Mouse (Mus musculus): ENCODE data around the gene Map3k6. TPM values are rescaled to one million over a fixed set of nuclear protein-coding genes. Genes with fewer than 3 reads are reported as not detected.

Gene Map3k6
- polyA plus RNA-seq, 1 experiment from 2014 or later, result 3.4 TPM

DNA sequence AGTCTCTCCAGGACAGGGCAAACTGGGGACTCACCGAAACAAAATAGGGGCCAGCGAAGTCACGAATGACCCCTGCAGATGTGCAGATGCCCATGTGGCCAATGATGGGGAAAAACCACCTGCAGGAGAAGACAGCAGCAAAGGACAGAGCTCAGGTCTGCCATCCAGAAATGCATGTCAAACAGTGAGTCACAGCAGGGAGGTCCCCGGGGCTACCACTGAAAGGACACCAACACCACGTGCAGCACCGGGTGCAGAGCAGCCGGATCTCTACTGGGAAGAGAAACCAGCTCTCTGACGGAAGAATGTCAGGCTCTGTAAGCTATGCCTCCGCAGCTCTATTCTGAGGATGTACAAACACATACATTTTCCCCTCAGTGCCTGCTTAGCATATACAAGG lies 30.3 kb downstream of the Map3k6 start:
- Histone ChIP-seq H3K9ac (replicated peaks; ENCODE audit: low read depth, low read length) (no peak overlapping the region), H3K27me3 (ENCODE audit: control insufficient read depth, insufficient read depth, low read length) (no peaks in the 10 kb centered on the region), H3K4me1 (ENCODE audit: control insufficient read depth, insufficient read depth, low read length) (peaks cover under 1% of the 10 kb centered on the region; the same call in 1 of the 2 replicates), H3K36me3 (ENCODE audit: control insufficient read depth, insufficient read depth, low read length) (peaks cover 37% of the 10 kb centered on the region), H3K27ac (ENCODE audit: low read length) (no peak overlapping the region), H3K4me2 (replicated peaks; ENCODE audit: low read depth, low read length) (no peak overlapping the region), H3K4me3 (ENCODE audit: low read depth, low read length) (no peak overlapping the region), H3K9me3 (ENCODE audit: control insufficient read depth, low read depth, low read length) (no peaks in the 10 kb centered on the region)
- WGBS, result 89% methylated on average over 9 of the region's 9 CpGs
- ATAC-seq (ENCODE audit: insufficient number of reproducible peaks, insufficient read depth, low FRiP score, low read depth), result no peak

DNA sequence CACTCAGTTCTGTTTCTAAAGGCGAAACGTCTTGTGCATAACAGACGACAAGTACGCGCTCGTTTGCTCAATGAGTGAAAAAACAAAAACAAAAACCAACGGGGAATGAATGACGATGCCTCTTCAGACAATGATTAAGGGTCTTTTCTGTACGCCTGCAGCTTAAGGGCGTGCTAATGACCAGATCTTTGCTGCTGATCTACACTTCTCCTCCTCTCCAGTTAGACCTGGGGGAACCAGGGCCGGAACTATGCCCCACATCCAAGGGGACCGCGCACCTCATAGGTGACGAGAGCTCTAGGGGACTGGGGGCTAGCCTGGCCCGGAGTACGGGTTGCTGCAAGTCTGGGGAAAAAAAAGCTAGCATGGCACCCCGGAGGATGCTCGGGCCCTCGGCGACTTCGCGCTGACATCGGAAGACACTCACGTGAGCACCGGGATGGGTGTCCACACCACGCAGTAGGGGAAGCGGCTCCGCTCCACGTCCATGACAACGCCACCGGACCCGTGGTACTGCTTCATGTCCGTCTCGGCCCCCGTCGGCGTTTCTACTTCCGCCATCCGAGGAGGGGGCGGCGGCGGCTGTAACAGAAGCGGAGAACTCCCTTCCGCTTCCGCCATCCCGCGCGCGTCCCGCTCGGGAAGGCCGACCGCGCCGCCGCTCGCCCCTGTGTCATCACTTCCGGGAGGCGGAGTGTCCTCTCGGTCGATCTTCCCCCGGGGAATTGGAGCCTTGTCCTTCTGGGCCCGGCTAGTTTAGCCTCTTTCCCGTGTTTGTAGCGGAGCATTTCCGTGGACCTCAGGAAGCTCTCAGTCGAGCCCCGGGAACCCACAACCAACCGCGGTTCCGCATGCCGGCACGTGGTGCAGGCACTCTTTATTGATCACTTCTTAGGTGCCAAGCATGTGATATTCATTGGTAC lies 36.7 kb downstream of the Map3k6 start, which contains the start of gene Tmem222:
Gene Tmem222 (minus strand): TSS at position 689 of the 923 bp plus-strand sequence.
- Histone ChIP-seq H3K36me3 (ENCODE audit: control insufficient read depth, insufficient read depth, low read length) (peaks cover 3% of the 10 kb centered on the region), H3K27me3 (ENCODE audit: control insufficient read depth, insufficient read depth, low read length) (no peaks in the 10 kb centered on the region), H3K9ac (replicated peaks; ENCODE audit: low read depth, low read length) (peak within 1 kb of the TSS; percentile 76), H3K27ac (ENCODE audit: low read length) (peak within 1 kb of the TSS; percentile 87), H3K4me2 (replicated peaks; ENCODE audit: low read depth, low read length) (peak within 1 kb of the TSS; percentile 62), H3K9me3 (ENCODE audit: control insufficient read depth, low read depth, low read length) (no peaks in the 10 kb centered on the region), H3K4me1 (ENCODE audit: control insufficient read depth, insufficient read depth, low read length) (peaks cover 16% of the 10 kb centered on the region), H3K4me3 (ENCODE audit: low read depth, low read length) (peak within 1 kb of the TSS; percentile 69)
- under 1% methylated on average over 73 of the region's 73 CpGs for WGBS
- ATAC-seq (ENCODE audit: insufficient number of reproducible peaks, insufficient read depth, low FRiP score, low read depth), result peak; percentile 87

- Histone ChIP-seq H3K27me3 (ENCODE audit: control insufficient read depth, insufficient read depth, low read length) (no peaks in the 10 kb centered on the region), H3K36me3 (ENCODE audit: control insufficient read depth, insufficient read depth, low read length) (peaks cover 3% of the 10 kb centered on the region), H3K4me3 (ENCODE audit: low read depth, low read length) (peak overlapping the region; percentile 69), H3K27ac (ENCODE audit: low read length) (peak overlapping the region; percentile 87; the same call in 1 of the 2 replicates), H3K4me1 (ENCODE audit: control insufficient read depth, insufficient read depth, low read length) (peaks cover 19% of the 10 kb centered on the region), H3K9ac (replicated peaks; ENCODE audit: low read depth, low read length) (no peak overlapping the region), H3K4me2 (replicated peaks; ENCODE audit: low read depth, low read length) (peak overlapping the region; percentile 43), H3K9me3 (ENCODE audit: control insufficient read depth, low read depth, low read length) (no peaks in the 10 kb centered on the region)
- no peak for ATAC-seq (ENCODE audit: insufficient number of reproducible peaks, insufficient read depth, low FRiP score, low read depth)
- 28% methylated on average over 6 of the region's 6 CpGs for WGBS
Observed at GRCm38 (mm10) chr4:133278067-133278466, 37.4 kb downstream of the Map3k6 start.

GRCm38 (mm10) chr4:133278482-133278881 lies 37.9 kb downstream of the Map3k6 start:
- H3K4me3 ChIP-seq (ENCODE audit: low read depth, low read length), result no peak overlapping the region
- H3K36me3 ChIP-seq (ENCODE audit: control insufficient read depth, insufficient read depth, low read length), result peaks cover 3% of the 10 kb centered on the region
- H3K9me3 ChIP-seq (ENCODE audit: control insufficient read depth, low read depth, low read length), result no peaks in the 10 kb centered on the region
- ATAC-seq (ENCODE audit: insufficient number of reproducible peaks, insufficient read depth, low FRiP score, low read depth), result no peak
- no peaks in the 10 kb centered on the region for H3K27me3 ChIP-seq (ENCODE audit: control insufficient read depth, insufficient read depth, low read length)
- peak overlapping the region; percentile 43 for H3K4me2 ChIP-seq (replicated peaks; ENCODE audit: low read depth, low read length)
- H3K4me1 ChIP-seq (ENCODE audit: control insufficient read depth, insufficient read depth, low read length), result peaks cover 19% of the 10 kb centered on the region
- peak overlapping the region; percentile 87; the same call in 1 of the 2 replicates for H3K27ac ChIP-seq (ENCODE audit: low read length)
- no peak overlapping the region for H3K9ac ChIP-seq (replicated peaks; ENCODE audit: low read depth, low read length)
- whole genome bisulfite sequencing, result 86% methylated on average over 3 of the region's 3 CpGs

DNA sequence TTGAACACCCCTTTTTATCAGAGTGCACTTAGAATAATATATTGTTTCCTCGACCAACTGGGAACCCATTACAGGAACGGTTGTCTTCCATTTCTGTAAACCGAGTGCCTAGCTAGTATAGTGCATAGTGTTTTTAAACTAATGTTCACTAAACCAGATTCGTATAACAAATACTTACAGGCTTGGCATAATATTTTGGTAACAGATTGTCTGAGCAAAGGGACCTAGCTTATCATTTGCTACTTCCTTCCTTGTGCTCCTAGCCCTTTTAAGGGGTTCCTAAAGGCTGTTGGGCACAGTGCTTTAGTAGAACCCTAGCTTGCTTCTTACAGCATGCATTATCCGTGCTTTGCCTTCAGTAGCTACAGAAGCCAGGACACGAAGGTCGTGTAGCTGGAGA lies 40.9 kb downstream of the Map3k6 start:
- Histone ChIP-seq H3K36me3 (ENCODE audit: control insufficient read depth, insufficient read depth, low read length) (no peaks in the 10 kb centered on the region), H3K27ac (ENCODE audit: low read length) (peak overlapping the region; percentile 56), H3K4me1 (ENCODE audit: control insufficient read depth, insufficient read depth, low read length) (peaks cover 13% of the 10 kb centered on the region), H3K4me3 (ENCODE audit: low read depth, low read length) (no peak overlapping the region), H3K9ac (replicated peaks; ENCODE audit: low read depth, low read length) (no peak overlapping the region), H3K9me3 (ENCODE audit: control insufficient read depth, low read depth, low read length) (no peaks in the 10 kb centered on the region), H3K4me2 (replicated peaks; ENCODE audit: low read depth, low read length) (no peak overlapping the region), H3K27me3 (ENCODE audit: control insufficient read depth, insufficient read depth, low read length) (no peaks in the 10 kb centered on the region)
- WGBS, result 28% methylated on average over 7 of the region's 7 CpGs
- no peak for ATAC-seq (ENCODE audit: insufficient number of reproducible peaks, insufficient read depth, low FRiP score, low read depth)

GRCm38 (mm10) chr4:133281951-133282481 lies 41.4 kb downstream of the Map3k6 start:
- Histone ChIP-seq H3K9me3 (ENCODE audit: control insufficient read depth, low read depth, low read length) (no peaks in the 10 kb centered on the region), H3K4me3 (ENCODE audit: low read depth, low read length) (no peak overlapping the region), H3K9ac (replicated peaks; ENCODE audit: low read depth, low read length) (no peak overlapping the region), H3K27ac (ENCODE audit: low read length) (peak overlapping the region; percentile 56), H3K4me1 (ENCODE audit: control insufficient read depth, insufficient read depth, low read length) (peaks cover 11% of the 10 kb centered on the region), H3K27me3 (ENCODE audit: control insufficient read depth, insufficient read depth, low read length) (no peaks in the 10 kb centered on the region), H3K4me2 (replicated peaks; ENCODE audit: low read depth, low read length) (no peak overlapping the region), H3K36me3 (ENCODE audit: control insufficient read depth, insufficient read depth, low read length) (no peaks in the 10 kb centered on the region)
- WGBS, result 15% methylated on average over 5 of the region's 5 CpGs
- peak; percentile 24; the same call in 1 of the 2 replicates for ATAC-seq (ENCODE audit: insufficient number of reproducible peaks, insufficient read depth, low FRiP score, low read depth)

DNA sequence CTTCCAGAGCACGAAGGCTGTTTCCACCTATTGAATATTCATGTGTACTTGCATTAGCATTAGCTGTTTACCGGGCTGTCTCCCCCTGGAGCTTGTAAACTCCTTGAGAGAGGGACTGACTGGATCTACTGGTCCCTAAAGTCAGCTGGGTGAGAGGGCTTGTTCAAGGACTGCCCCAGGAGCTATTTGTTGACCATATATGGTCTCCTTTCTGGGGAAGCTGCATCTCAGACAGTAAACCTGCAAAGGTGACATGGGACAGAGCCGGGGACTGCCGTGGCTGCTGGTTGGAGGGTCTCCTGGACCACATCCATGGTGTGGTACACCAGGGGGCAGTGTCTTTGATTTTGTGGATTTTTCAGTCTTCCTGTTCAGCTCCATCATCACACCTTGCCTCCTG lies 42.0 kb downstream of the Map3k6 start:
- ATAC-seq (ENCODE audit: insufficient number of reproducible peaks, insufficient read depth, low FRiP score, low read depth), result no peak
- H3K9me3 ChIP-seq (ENCODE audit: control insufficient read depth, low read depth, low read length), result no peaks in the 10 kb centered on the region
- no peaks in the 10 kb centered on the region for H3K36me3 ChIP-seq (ENCODE audit: control insufficient read depth, insufficient read depth, low read length)
- H3K27me3 ChIP-seq (ENCODE audit: control insufficient read depth, insufficient read depth, low read length), result no peaks in the 10 kb centered on the region
- no peak overlapping the region for H3K4me3 ChIP-seq (ENCODE audit: low read depth, low read length)
- no peak overlapping the region for H3K4me2 ChIP-seq (replicated peaks; ENCODE audit: low read depth, low read length)
- 25% methylated on average over 4 of the region's 4 CpGs for WGBS
- H3K27ac ChIP-seq (ENCODE audit: low read length), result peak overlapping the region; percentile 56
- peaks cover 11% of the 10 kb centered on the region for H3K4me1 ChIP-seq (ENCODE audit: control insufficient read depth, insufficient read depth, low read length)
- no peak overlapping the region for H3K9ac ChIP-seq (replicated peaks; ENCODE audit: low read depth, low read length)

DNA sequence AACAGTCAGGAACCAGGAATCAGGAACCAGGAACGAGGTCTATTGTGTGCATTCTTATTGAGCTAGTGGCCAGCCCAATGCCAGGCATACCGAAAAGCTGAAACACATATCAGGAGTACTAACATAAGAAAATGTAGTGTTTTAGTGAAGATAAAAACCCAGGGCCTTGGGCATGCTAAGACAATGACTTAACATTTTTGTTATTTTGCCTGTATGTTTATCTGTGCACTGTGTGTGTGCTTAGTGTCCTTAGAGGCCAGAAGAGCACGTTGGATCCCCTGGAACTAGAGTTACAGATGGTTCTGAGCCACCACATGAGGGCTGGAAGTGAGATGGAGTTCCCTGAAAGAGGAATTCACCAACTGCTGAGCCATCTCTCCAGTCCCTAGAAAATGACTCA lies 44.7 kb downstream of the Map3k6 start:
- no peak for ATAC-seq (ENCODE audit: insufficient number of reproducible peaks, insufficient read depth, low FRiP score, low read depth)
- peaks cover 11% of the 10 kb centered on the region for H3K4me1 ChIP-seq (ENCODE audit: control insufficient read depth, insufficient read depth, low read length)
- H3K9ac ChIP-seq (replicated peaks; ENCODE audit: low read depth, low read length), result no peak overlapping the region
- WGBS, result 86% methylated on average over 3 of the region's 3 CpGs
- no peaks in the 10 kb centered on the region for H3K36me3 ChIP-seq (ENCODE audit: control insufficient read depth, insufficient read depth, low read length)
- no peaks in the 10 kb centered on the region for H3K27me3 ChIP-seq (ENCODE audit: control insufficient read depth, insufficient read depth, low read length)
- no peak overlapping the region for H3K27ac ChIP-seq (ENCODE audit: low read length)
- H3K4me3 ChIP-seq (ENCODE audit: low read depth, low read length), result no peak overlapping the region
- no peak overlapping the region for H3K4me2 ChIP-seq (replicated peaks; ENCODE audit: low read depth, low read length)
- H3K9me3 ChIP-seq (ENCODE audit: control insufficient read depth, low read depth, low read length), result no peaks in the 10 kb centered on the region
